In genomic region chr7:118714873-118715272, GRCm38 (mm10) we compare ENCODE assay signal across 19 mouse cellular contexts.
"Had no signal": no experiment of that assay in that cellular context is flagged by ENCODE, and none has a peak within 500 bp of the region (broad histone marks: within the 10 kb centered on the region; RNA-seq: fewer than 3 reads in every experiment).

No protein-coding gene starts in this region.

- ATAC-seq: liver, postnatal 0 days; midbrain, embryonic 13.5 days; midbrain, embryonic 15.5 days had no signal

- H3K4me2 ChIP-seq: lung, embryonic 15.5 days; midbrain, embryonic 11.5 days; midbrain, embryonic 13.5 days; midbrain, embryonic 15.5 days; neural tube, embryonic 12.5 days had no signal

- DNase-seq: liver, embryonic 13.5 days; liver, postnatal 0 days; lung, adult 2 months; retina, postnatal 1 day; right cerebral cortex, adult 18-20 months; right cerebral cortex, postnatal 25 days; right cerebral cortex, postnatal 4 days; spleen, adult 18-20 months; thymus, adult 18-20 months; thymus, postnatal 14 days; thymus, postnatal 36 days had no signal

- H3K27ac ChIP-seq: liver, embryonic 13.5 days; liver, embryonic 15.5 days; lung, embryonic 15.5 days; macrophage; midbrain, embryonic 13.5 days; midbrain, embryonic 15.5 days; neural tube, embryonic 12.5 days had no signal

- H3K27me3 ChIP-seq: liver, embryonic 13.5 days; liver, embryonic 15.5 days; lung, embryonic 15.5 days; megakaryocyte, embryonic 14.5 days; midbrain, embryonic 13.5 days; midbrain, embryonic 15.5 days; neural tube, embryonic 12.5 days had no signal

- H3K9ac ChIP-seq: liver, embryonic 13.5 days; liver, embryonic 15.5 days; liver, postnatal 0 days; lung, embryonic 15.5 days; midbrain, embryonic 13.5 days; midbrain, embryonic 15.5 days; neural tube, embryonic 12.5 days had no signal

- H3K4me3 ChIP-seq: liver, embryonic 15.5 days; lung, embryonic 15.5 days; megakaryocyte, embryonic 14.5 days; midbrain, embryonic 13.5 days; midbrain, embryonic 15.5 days; neural tube, embryonic 12.5 days had no signal

- H3K9me3 ChIP-seq: liver, embryonic 13.5 days; liver, embryonic 15.5 days; lung, embryonic 15.5 days; megakaryocyte, embryonic 14.5 days; midbrain, embryonic 13.5 days; midbrain, embryonic 15.5 days; neural tube, embryonic 12.5 days had no signal
